Mouse (Mus musculus) hindbrain, postnatal 0 days (tissue): ENCODE data around the gene Exoc6. TPM values are rescaled to one million over a fixed set of nuclear protein-coding genes. Genes with fewer than 3 reads are reported as not detected.
A peak's percentile ranks its signal among the peaks of the same experiment; 100 is the strongest.

ENCODE experiments used
- ATAC-seq: fragments of 200-750 bp; cut with Nextera tagmentation; 2 replicates; pipeline ENCODE4 v1.8.0; 2017; ENCODE audit warnings: mild to moderate bottlenecking, moderate TSS enrichment, moderate library complexity
- DNase-seq: peaks from one replicate; pipeline ENCODE4 v3.0.0-alpha.2; 2015; ENCODE audit warnings: low spot score
- H3K27ac ChIP-seq: fragments of 300-500 bp; sonication (generic); 2 replicates; pipeline ENCODE4 v1.5.1; 2014; ENCODE audit warnings: mild to moderate bottlenecking
- H3K27me3 ChIP-seq: fragments of 300-500 bp; sonication (generic); 2 replicates; pipeline ENCODE4 v1.6.1; 2014; ENCODE audit warnings: low read length, mixed read lengths; ENCODE audit not compliant: insufficient read depth
- H3K36me3 ChIP-seq: fragments of 300-500 bp; sonication (generic); 2 replicates; pipeline ENCODE4 v1.6.1; 2014; ENCODE audit warnings: low read length, mixed read lengths; ENCODE audit not compliant: insufficient read depth
- H3K4me1 ChIP-seq: fragments of 300-500 bp; sonication (generic); 2 replicates; pipeline ENCODE4 v1.6.1; 2014; ENCODE audit warnings: antibody characterized with exemption, low read length, mixed read lengths; ENCODE audit not compliant: insufficient read depth
- H3K4me2 ChIP-seq: fragments of 300-500 bp; sonication (generic); 2 replicates; pipeline ENCODE4 v1.6.1; 2014; ENCODE audit warnings: low read depth, mild to moderate bottlenecking, low read length, moderate library complexity, mixed read lengths
- H3K4me3 ChIP-seq: fragments of 300-500 bp; sonication (generic); 2 replicates; pipeline ENCODE4 v1.5.1; 2014; ENCODE audit warnings: low read length
- H3K9ac ChIP-seq: fragments of 300-500 bp; sonication (generic); replicated peaks from 2 replicates; pipeline ENCODE4 v1.6.1; 2014; ENCODE audit warnings: mild to moderate bottlenecking, low read length, moderate library complexity, mixed read lengths
- H3K9me3 ChIP-seq: fragments of 300-500 bp; sonication (generic); 2 replicates; pipeline ENCODE4 v1.6.1; 2016; ENCODE audit warnings: low read length, mixed read lengths
- CTCF ChIP-seq: IDR thresholded peaks from 2 replicates; pipeline ENCODE4 v1.5.1; 2016; ENCODE audit warnings: antibody characterized with exemption, control low read depth, low read depth
- WGBS: fragments of 180-500 bp; shearing (Covaris S2); extraction: QIAGEN DNeasy Blood & Tissue Kit; methylation state at CpG from one replicate; pipeline ENCODE4 v1.1.7; 2014; 5-methylcytosine and 5-hydroxymethylcytosine counted together
- polyA plus RNA-seq: library from polyadenylated mRNA; unstranded; fragments of >200 nt; fragmentation: Nextera tagmentation; extraction: Ambion mirVana; gene quantifications from 2 replicates; pipeline ENCODE4 v1.2.1, GENCODE M21; 2015
- total RNA-seq: library from RNA; depleted of rRNA; stranded (reverse); fragments of >200 nt; gene quantifications from 2 replicates; pipeline ENCODE4 v1.2.3, GENCODE M21; 2014

Gene Exoc6
- total and polyA plus RNA-seq, 2 experiments from 2014 or later: 18.8 to 18.9 TPM

GRCm38 (mm10) chr19:37559286-37560079, 9.3 kb downstream of the Exoc6 start:
- H3K36me3 ChIP-seq: no peaks in the 10 kb centered on the region
- peak; percentile 70 for TF ChIP-seq CTCF
- DNase-seq (peak; percentile 74), ATAC-seq (peak; percentile 70)
- WGBS: 39% methylated on average over 9 of the region's 9 CpGs
- H3K9ac ChIP-seq: no peak overlapping the region
- H3K9me3 ChIP-seq: no peaks in the 10 kb centered on the region
- no peaks in the 10 kb centered on the region for H3K27me3 ChIP-seq
- no peak overlapping the region for H3K27ac ChIP-seq
- H3K4me2 ChIP-seq: peak overlapping the region; percentile 39
- H3K4me1 ChIP-seq: peaks cover 4% of the 10 kb centered on the region; the same call in 1 of the 2 replicates
- H3K4me3 ChIP-seq: no peak overlapping the region

GRCm38 (mm10) chr19:37560080-37560427, 9.8 kb downstream of the Exoc6 start:
- Histone ChIP-seq H3K27ac (no peak overlapping the region), H3K27me3 (no peaks in the 10 kb centered on the region), H3K9me3 (no peaks in the 10 kb centered on the region), H3K4me3 (no peak overlapping the region), H3K4me1 (peaks cover 4% of the 10 kb centered on the region; the same call in 1 of the 2 replicates), H3K36me3 (no peaks in the 10 kb centered on the region), H3K9ac (no peak overlapping the region), H3K4me2 (peak overlapping the region; percentile 39)
- ATAC-seq (no peak), DNase-seq (no peak)
- no peak for TF ChIP-seq CTCF
- 32% methylated on average over 6 of the region's 6 CpGs for WGBS

- WGBS: 70% methylated on average over 10 of the region's 10 CpGs
- Histone ChIP-seq H3K9ac (no peak overlapping the region), H3K4me3 (no peak overlapping the region), H3K36me3 (no peaks in the 10 kb centered on the region), H3K9me3 (no peaks in the 10 kb centered on the region), H3K4me1 (peaks cover 4% of the 10 kb centered on the region; the same call in 1 of the 2 replicates), H3K4me2 (no peak overlapping the region), H3K27ac (no peak overlapping the region), H3K27me3 (no peaks in the 10 kb centered on the region)
- ATAC-seq: no peak
- no peak for TF ChIP-seq CTCF
- DNase-seq: no peak
These were observed 11.1 kb downstream of the Exoc6 start for GRCm38 (mm10) chr19:37561106-37561892.

GRCm38 (mm10) chr19:37563763-37564162, 13.5 kb downstream of the Exoc6 start:
- 28% methylated on average over 4 of the region's 4 CpGs for WGBS
- Histone ChIP-seq H3K9ac (no peak overlapping the region), H3K4me3 (no peak overlapping the region), H3K27ac (no peak overlapping the region), H3K9me3 (no peaks in the 10 kb centered on the region), H3K36me3 (no peaks in the 10 kb centered on the region), H3K27me3 (no peaks in the 10 kb centered on the region), H3K4me2 (no peak overlapping the region), H3K4me1 (peaks cover 4% of the 10 kb centered on the region; the same call in 1 of the 2 replicates)
- peak; percentile 76 for TF ChIP-seq CTCF
- ATAC-seq: no peak
- DNase-seq: peak; percentile 76

GRCm38 (mm10) chr19:37565806-37566205, 15.6 kb downstream of the Exoc6 start:
- Histone ChIP-seq H3K27ac (no peak overlapping the region), H3K36me3 (no peaks in the 10 kb centered on the region), H3K4me1 (no peaks in the 10 kb centered on the region), H3K4me2 (no peak overlapping the region), H3K27me3 (no peaks in the 10 kb centered on the region), H3K4me3 (no peak overlapping the region), H3K9me3 (no peaks in the 10 kb centered on the region), H3K9ac (no peak overlapping the region)
- peak; percentile 58 for TF ChIP-seq CTCF
- DNase-seq (peak; percentile 71), ATAC-seq (no peak)
- WGBS: 47% methylated on average over 7 of the region's 7 CpGs

GRCm38 (mm10) chr19:37569186-37569754, 19.1 kb downstream of the Exoc6 start:
- DNase-seq: no peak
- H3K4me1 ChIP-seq: no peaks in the 10 kb centered on the region
- H3K9me3 ChIP-seq: no peaks in the 10 kb centered on the region
- no peak for TF ChIP-seq CTCF
- no peak for ATAC-seq
- H3K9ac ChIP-seq: no peak overlapping the region
- no peak overlapping the region for H3K4me3 ChIP-seq
- no peaks in the 10 kb centered on the region for H3K27me3 ChIP-seq
- H3K27ac ChIP-seq: no peak overlapping the region
- H3K36me3 ChIP-seq: no peaks in the 10 kb centered on the region
- H3K4me2 ChIP-seq: no peak overlapping the region
- WGBS: 63% methylated on average over 12 of the region's 12 CpGs
